Mouse (Mus musculus): ENCODE results near the gene Macf1. TPM values are rescaled to one million over a fixed set of nuclear protein-coding genes. Genes with fewer than 3 reads are reported as not detected.

Macf1 gene
- total RNA-seq, 2 experiments from 2014 or later, result 225 to 255 TPM

DNA sequence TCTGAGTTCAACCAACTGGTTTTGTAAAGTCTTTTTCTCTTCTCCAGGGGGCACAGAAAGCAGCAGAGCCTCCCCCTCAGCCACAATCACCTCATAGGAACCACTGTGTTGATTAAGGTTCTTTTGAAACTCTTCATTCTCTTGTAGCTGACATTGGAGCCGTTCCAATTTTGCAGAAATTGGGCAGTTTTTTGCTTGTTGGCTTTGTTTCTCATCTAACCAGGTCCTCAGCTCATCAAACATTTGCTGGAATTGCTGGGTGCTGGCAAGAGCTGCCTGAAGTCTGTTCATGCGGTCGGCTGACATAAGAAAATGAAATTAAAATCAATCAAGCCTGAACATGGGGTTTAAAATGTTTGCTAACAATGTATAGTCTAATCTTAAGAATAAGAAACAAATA lies 251.0 kb downstream of the Macf1 start:
- no peak for DNase-seq

DNA sequence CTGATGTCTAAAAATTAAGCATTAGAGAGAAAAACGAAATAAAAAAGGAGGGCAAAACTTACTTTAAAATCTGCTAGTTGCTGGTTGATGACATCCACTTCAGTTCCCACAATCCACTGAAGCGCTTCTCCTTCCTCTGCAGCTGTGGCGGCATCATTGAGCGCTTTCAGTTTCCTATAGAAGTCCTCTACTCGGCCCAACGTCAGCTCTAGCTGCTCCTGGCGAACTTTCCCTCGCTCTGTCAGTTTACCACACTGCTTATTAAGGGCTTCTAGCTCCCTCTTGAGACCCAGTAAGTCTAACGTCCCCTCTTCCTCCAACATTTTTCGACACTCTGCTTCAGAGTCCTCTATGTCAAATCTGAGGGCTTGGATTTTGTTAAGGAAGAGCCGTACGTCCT lies 252.2 kb downstream of the Macf1 start:
- DNase-seq, result no peak

DNA sequence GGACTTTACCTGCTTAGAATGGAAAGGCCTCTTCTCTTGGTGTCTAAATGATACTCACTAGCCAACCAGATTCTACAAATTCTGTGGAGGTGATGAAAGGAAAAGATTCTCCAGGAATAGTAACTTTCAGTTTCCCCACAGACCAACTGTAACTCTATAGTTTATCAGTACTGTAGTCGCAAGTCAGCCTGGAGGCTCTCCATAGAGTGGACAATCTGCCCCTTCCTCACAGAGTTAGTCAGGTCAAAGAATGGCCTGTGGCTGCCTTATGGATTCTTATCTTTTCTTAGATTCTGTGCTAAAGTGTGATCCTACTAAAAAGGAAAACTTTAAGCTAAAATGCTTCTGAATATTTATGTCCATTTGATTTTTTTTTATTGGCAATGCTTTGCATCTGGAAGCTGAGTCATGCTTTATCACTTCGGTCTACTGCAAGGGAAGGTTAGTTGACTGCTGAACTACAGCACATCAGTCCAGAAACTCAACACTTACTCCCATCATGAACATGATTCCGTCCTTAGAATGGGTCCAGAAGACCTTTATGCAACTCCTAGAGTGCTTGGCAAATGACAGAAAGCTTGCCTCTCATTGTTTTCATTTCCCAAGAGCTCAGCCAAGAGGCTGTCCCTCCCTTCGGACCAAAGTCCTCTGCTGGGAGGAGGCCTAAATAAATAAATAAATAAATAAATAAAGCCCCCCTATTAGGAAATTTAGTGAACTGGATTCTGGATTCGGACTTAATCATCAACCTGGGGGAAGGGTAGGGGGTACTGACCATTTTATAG lies 256.1 kb downstream of the Macf1 start:
- no peak for DNase-seq

DNA sequence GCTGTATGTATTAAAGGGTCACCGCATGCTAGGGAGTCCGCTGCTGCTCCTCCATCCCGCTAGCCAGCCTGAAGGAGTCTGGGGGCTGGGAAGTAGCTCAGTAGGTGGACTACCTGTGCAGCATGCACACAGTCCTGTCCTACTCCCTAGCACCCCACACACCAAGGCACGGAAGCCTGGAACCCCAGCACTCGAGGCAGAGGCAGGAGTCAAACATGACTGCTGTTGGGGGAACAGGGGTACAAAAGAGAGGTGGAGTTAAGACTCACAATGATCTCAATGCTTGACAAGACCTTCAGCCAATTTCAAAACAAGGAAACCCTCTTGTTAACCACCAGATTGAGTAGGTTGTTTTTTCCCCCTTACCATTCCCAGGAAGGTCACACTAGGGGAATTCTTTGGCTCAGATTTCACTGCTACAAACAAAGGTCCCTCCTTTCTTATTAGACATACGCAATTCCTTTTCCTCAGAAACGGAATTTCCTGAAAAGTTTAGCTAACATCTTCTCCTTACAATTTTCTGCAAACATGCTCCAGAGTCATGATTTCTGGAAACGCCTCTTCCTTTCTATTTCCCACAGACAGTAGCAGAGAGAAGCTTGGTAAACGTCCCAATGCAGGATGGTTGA lies 256.8 kb downstream of the Macf1 start:
- DNase-seq, result no peak

DNA sequence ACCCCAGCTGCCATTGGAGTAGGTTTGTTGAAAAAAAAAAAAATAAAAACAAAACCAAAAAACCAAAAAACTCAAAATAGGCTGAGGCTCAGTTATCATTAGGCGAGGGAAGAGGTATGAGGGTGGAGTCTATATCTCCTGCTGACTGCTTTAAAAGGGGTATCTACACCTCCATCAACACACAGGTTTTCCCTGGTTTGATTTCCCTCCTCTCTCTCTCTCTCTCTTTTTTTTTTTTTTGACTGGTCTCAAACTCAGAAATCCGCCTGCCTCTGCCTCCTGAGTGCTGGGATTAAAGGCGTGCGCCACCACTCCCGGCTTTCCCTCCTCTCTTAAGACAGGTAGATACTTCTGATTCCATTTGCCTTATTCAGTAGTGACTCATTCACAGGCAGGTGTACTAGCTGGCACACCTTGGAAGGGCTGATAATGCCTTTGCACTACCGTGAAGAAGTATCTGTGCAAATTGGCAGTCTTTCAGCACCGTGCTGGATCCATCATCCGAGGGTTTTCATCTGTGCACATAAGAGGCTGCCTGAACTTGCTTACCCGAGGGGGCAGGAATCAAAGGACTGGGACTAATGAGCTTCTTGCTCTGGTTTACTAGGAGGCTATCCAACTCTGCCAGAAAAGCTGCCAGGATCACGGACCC lies 257.6 kb downstream of the Macf1 start:
- DNase-seq, result no peak

DNA sequence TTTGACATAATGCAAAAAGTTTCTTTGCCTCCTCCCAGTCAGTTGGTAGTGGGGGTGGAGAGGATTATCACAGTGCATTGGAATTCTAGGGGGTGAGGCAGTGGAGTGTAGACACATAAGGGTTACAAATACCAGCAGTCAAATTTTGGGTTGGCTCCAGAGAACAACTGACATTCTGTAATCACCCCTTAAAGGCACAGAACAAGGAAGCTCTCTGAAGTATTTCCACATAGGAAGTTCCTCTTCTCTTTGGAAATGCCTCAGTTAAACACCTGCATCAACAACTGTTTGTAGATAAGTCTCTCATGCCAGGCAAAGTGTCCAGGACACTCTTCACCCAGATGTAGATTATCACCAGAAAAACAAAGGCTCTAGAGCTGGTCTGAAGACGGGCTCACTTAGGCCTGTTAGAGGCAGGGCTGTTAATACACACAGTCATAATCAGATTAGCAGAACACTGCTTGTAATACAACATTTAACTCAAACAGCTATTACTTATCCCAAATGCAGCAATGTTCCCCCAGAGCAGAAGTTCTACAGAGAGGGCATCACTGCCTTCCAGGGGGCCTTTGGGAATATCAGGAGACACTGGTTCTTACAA lies 258.4 kb downstream of the Macf1 start:
- no peak for DNase-seq

DNA sequence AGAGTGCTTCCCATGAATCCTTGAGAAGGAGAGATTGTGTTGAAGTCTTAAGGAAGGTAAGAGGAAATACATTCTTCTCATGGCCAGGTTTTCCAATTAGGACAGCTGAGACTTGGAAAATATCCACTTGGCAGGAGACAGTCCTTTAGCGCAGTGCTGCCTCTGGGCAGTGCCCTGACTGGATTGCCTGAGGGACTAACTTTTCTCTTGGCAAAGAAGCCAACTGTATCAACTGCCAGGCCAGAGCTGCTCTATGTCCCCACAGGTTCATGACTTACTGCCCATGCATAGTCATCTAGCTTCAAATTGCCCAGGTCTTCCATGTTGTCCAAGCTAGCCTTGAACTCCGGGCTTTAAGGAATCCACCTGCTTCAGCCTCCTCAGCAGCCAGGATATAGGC lies 260.1 kb downstream of the Macf1 start:
- no peak for DNase-seq

DNA sequence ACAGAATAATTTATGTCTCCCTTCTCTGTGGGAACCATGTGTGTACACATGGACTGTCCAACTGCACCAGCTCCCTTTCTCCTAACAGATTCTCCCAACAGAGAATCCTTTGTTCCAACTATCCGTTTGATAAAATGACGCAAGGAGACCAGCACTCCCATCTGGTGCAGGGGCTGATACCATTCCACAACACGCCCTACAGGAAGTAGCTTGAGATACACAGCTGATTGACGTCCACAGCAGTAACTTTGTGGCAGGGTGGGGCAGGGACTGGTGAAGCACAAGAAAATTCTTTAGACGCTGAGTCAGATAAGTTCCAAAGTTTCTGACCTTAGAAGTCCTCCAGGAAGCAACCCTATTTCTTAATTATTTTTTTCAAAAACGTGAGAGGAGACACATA lies 261.3 kb downstream of the Macf1 start:
- no peak for DNase-seq

DNA sequence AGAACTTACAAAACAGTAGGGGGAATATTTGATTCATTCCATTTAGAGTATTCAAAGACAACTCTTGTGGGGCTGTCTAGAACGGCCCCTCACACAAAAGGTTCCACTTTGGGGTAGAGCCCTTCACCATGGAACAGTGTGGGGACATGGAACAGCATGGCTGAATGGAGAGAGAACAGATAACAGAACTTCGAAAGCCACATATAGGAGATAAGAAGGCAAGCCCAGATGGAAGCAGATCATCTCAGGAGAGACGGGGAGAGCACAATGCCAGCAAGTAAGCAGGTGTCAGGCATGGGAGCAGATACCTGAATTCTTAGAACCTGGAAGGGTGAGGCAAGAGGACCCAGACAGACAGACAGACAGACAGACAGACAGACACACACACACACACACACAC lies 266.1 kb downstream of the Macf1 start:
- DNase-seq, result no peak

DNA sequence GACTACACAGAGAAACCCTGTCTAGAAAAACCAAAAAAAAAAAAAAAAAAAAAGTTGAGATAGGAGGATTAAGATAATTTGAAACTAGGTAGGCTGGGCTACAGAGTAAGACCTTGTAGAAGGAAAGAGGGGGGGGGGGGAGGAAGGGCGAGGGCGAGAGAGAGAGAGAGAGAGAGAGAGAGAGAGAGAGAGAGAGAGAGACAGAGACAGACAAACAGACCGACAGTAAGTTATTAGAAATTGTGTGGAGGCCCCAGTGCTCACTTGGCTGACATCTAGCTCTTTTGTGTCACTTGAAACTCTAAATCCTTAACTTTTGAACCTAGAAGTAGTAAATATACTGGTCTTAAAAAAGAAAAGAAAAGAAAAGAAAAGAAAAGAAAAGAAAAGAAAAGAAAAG lies 266.7 kb downstream of the Macf1 start:
- no peak for DNase-seq

DNA sequence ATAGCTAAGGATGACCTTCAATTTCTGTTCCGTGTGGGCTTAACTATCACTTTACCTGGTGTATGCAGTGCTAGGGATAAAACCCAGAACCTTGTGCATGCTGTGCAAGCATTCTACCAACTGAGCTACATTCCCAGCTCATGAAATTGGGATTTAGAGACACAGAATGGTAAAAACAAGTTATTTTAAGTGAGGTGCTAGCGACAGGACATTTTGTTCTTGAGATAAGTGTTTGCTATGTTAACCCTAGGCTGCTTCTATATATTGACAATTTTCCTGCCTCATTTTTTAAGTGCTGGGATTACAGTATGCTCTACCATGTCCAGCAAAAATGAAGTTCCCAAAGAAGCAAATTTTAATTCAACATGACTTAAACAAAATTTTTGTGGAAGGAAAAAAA lies 267.3 kb downstream of the Macf1 start:
- no peak for DNase-seq

DNA sequence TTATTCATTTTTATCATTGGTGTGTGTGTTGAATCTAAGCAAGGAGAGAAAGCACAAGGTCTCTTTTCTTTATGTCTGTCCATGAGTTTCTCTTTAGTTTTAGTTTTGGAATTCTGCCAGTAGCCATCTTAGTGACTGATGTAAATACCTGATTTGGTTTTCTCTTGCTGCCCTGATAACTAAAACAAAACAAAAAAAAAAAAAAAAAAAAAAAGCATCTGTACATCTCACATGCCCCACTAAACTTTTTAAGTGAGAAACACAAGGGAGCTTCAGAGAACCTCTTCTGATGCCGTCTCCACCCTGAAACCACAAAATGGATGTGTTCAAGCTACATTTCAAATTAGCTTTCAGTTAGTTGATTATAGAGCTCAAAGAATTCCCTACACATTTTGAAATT lies 268.6 kb downstream of the Macf1 start:
- no peak for DNase-seq

DNA sequence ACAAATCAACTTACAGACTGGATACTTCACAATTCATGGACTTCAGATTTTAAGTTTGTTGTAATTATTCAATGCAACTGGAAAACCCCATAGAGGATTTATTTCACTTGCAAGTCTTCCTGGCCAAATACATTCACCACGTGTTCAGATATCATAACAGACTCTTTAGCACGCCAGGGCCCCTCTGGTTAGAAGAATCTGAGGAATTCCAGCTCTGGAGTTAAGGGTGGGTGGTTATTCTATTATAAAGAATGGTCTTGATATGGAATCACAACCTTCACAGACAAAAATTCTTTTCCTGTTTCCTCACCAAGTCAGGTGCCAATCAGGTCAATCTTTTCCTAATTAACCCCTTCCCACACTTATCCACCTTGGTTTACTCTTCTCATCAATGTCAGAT lies 270.3 kb downstream of the Macf1 start:
- DNase-seq, result no peak

DNA sequence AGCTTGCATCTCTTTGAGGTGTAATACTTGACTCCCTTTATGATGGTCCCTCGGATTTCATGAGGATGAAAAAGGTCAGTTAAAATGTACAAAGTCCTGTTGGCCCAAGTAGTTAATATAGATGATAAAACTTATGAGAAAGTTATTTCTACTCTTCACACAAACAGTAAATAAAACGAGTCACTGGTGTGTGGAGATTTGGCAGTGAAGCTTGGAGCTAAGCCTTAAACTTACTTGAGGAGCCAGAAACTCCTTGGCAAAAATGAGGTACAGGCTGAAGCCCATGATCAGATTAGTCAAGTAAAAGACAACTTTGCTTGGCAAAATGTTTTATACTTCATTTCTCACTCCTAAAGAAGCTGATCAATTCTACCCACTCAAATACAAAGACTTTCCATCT lies 271.2 kb downstream of the Macf1 start:
- DNase-seq, result no peak

DNA sequence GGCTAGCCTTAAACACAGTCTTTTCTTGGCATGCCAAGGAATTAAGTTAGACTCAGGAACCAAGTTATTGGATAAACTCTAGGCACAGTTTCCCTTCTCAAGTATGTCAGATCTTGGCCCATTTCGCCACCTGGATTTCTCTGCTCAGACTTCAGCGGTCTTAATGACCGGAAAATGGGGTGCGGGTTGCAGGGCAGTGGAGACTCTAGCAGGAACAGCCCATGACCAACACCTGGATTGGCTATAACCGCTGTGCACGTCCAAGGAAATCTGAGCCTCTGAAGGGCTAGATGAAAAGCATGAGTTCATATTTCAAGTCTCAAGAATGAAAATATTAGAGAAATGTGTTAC lies 271.7 kb downstream of the Macf1 start:
- DNase-seq, result no peak

DNA sequence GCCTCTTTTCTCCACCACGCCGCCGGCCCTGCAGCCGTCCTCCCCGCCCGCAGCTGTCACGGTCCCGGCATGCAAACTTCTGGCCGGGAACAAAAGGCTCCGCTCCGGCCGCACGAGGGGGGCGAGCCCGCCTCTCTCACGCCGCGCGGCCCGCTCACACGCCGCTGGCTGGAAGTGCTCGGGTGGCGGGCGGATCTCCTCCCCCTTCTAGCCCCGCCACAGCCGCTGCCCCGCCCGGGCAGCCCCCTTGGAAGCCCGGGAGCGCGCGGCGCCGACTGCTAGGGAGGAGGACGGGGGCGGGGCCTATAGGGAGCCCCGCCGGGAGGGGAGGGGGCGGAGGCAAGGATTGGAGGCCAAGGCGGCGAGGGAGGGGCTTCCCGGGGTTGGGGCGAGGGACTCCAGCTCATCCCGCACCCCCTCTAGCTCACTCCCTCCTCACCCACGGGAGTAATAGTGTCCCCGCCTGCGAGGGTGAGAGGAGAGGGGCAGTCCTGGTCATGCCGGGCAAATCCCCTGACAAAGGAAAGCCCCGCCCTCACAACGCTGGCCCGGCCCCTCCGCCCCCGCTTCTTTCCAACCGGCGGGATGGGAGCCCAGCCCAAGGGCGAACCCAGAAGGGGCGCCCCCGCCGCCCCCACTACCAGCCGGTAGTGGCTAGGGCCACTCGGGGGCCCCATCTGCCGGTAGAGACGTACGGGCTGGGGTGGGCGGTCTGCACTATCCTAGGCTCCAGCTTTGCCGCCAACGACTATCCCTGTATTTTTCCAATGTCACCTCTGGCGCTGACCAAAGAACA lies 272.2 kb downstream of the Macf1 start:
- DNase-seq, result peak; percentile 80 to 81

DNA sequence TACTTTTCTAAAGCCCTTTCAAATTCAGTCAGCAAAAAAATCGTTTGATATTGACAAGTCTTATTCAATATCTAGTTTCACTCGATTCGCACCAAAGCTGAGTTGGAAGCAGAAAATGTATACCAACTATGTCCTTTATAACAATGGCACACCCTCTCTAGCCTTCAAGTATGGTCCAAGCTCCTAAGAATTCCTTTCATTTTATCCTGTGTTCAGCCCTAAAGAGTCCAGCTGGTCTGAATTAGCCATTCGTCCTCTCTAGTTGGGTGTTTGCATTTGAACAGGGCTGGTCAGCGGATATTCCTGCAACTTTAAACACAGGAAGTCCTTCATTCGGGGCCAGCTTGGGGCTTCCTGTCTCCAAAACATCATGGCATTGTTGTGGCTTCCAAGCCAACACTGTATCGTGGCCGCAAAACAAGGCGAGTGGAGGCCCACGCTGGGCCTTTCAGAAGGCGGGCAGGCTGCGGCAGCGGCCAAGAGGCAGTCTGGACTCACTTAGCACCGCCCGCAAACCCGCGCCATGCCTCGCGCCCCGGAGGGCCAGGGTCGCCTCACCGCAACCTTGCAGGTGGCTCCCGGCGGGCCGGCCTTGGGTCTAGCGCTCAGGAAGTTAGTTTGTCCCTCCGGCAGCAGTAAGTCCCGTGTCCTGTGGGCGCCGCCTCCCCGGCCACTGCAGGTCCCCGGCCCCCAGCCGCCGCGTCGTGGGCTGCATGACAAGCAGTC lies 273.0 kb downstream of the Macf1 start:
- no peak for DNase-seq

DNA sequence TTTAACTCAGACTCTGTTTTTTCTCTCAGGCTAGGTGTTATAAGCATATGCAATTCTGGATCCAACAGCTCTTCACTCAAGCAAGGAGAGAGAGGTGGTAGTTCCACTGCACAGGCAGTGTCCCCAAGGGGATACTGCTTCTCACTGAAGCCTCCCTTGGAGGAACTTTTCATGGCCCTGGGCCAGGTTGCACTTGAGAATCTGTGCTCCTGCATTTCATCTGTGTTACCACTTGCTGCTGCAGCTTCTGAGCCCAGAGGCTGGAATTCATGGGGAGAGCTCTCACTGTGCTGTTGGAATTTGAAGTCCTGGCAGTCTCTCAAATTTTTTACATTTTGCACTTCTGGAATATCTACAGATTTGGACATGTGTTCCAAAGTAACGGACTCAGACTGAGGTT lies 274.4 kb downstream of the Macf1 start:
- no peak for DNase-seq

DNA sequence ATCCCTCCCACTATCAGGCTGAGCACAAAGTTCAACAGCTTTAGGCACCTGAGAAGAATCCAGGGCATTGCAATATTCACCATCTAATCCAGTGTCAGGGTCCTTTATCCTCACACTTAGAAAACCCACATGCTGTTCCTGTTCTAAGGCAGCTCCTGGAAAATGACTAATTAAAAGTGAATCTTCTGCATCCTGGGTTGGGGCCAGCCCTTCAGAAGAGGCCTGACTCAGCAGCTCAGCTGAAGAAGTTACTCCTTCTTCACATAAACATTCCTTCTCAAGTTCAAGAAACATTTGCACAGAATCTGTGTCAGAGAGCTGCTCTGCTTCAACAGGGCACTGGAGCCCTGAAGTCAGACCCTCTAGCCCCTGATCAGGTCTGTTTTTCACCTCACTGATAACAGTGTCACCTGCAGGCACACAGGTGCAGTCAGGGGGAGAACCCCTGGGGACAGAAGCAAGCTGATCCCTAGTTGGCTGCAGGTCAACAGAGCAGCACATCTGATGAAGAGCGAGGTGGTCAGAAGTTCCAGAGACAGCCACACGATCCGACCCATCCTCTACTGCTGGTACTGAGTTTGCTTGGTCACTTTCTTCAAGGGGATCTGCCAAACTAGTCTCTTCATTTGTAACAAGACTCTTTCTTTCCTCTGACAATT lies 275.0 kb downstream of the Macf1 start:
- DNase-seq, result no peak

DNA sequence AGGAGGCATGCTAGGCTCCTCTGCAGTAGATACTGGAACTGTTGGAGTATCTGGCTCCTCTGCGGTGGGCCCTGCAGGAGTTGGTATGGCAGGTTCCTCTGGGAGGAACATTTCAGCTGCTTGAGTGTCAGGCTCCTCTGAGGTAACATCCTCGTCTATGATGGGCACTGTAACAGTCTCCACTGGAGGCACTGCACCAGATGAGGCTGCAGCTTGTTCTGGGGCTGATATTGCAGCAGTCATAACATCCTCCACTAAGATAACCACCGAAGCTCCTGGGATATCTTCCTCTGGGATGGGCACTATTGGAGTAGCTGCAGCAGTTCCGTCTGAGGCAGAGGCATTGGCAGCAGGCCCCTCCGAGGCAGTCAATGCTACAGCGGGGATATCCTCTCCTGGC lies 276.4 kb downstream of the Macf1 start:
- DNase-seq, result no peak

DNA sequence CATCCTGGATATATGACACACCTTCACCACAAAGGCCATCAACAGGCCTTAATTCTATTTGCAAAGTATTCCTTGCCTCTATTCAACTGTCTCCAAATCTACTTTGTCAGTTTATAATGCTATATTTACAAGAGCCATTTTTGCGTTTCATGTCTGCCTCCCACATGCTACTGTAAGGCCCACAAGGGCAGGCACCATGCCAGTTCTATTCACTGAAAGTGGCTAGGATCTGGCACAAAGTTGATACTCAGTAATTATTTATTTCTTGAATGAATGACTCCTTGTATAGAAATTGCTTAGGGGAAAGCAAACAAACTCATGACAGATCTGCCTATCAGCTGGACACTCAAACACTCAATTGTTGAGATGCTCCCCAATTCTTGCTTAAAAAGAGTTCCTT lies 280.1 kb downstream of the Macf1 start:
- no peak for DNase-seq

DNA sequence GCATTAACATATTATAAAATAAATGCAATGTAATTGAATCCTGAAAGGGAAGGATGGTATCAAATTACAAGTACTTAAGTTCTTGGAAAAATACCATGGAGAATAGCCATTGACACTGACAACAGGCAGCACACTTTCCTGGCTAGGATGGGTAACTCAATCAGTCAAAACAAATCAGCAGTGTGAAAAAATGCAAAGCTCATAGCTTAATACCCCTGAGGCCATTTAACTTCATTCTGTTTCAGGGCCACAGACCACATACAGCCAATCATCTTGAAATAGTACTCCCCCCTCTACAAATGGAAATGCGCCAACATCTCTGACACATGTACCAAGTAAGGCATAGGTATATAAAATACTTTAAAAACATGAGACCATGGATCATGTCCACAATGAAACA lies 281.9 kb downstream of the Macf1 start:
- no peak for DNase-seq

Measured in layer of hippocampus, postnatal 36 days (tissue).